Comparison of ENCODE assay signal across 8 mouse cellular contexts in genomic region chr2:35200898-35201668, GRCm38 (mm10). TPM values are rescaled to one million over a fixed set of nuclear protein-coding genes. Genes with fewer than 3 reads are reported as not detected.
DNase-seq lines count a peak whose midpoint lies in the region; ATAC-seq and TF ChIP-seq lines count a peak whose summit lies in the region.

TSS of gene Rab14 (minus strand) at chr2:35201120.

- peak within 1 kb of the TSS; percentile 99 for H3K4me3 ChIP-seq in bone marrow, adult 2 months (replicated peaks; ENCODE audit: control insufficient read depth, low read depth, low read length)
- peak within 1 kb of the TSS; percentile 81 for H3K4me3 ChIP-seq in embryonic facial prominence, embryonic 15.5 days (replicated peaks)
- H3K4me3 ChIP-seq in limb, embryonic 14.5 days (replicated peaks; ENCODE audit: low read length), result peak within 1 kb of the TSS; percentile 98
- H3K4me3 ChIP-seq in midbrain, postnatal 0 days (ENCODE audit: low read depth, low read length), result peak within 1 kb of the TSS; percentile 100

- H3K4me1 ChIP-seq in bone marrow, adult 2 months (ENCODE audit: control insufficient read depth, insufficient read depth, low read length), result no peaks in the 10 kb centered on the region; the same call in 1 of the 2 replicates
- peaks cover 2% of the 10 kb centered on the region; the same call in 1 of the 2 replicates for H3K4me1 ChIP-seq in embryonic facial prominence, embryonic 15.5 days
- peaks cover 10% of the 10 kb centered on the region; the same call in 1 of the 2 replicates for H3K4me1 ChIP-seq in limb, embryonic 14.5 days (ENCODE audit: control insufficient read depth, insufficient read depth, low read length)
- H3K4me1 ChIP-seq in midbrain, postnatal 0 days (ENCODE audit: insufficient read depth, low read length), result peaks cover 2% of the 10 kb centered on the region; the same call in 1 of the 2 replicates

- peak; percentile 48; the same call in 1 of the 2 replicates for TF ChIP-seq POLR2A in bone marrow, adult 2 months (IDR thresholded peaks at IDR 0.05; ENCODE audit: borderline replicate concordance, control insufficient read depth, low read depth, low read length)
- TF ChIP-seq POLR2A in limb, embryonic 14.5 days (IDR thresholded peaks at IDR 0.05; ENCODE audit: borderline replicate concordance, extremely low read depth, insufficient read depth, insufficient read length), result no peak

- WGBS in bone marrow, adult 2 months, result under 1% methylated on average over 47 of the region's 47 CpGs
- WGBS in embryonic facial prominence, embryonic 15.5 days, result under 1% methylated on average over 47 of the region's 47 CpGs
- 0% methylated on average over 32 of the region's 47 CpGs for WGBS in limb, embryonic 14.5 days
- WGBS in midbrain, postnatal 0 days, result under 1% methylated on average over 39 of the region's 47 CpGs

- peak; percentile 98 for ATAC-seq in embryonic facial prominence, embryonic 15.5 days (ENCODE audit: insufficient number of reproducible peaks, low FRiP score, low TSS enrichment, low read depth)
- peak; percentile 97 for ATAC-seq in limb, embryonic 14.5 days (ENCODE audit: low FRiP score, low read depth)
- peak; percentile 98 for ATAC-seq in midbrain, postnatal 0 days (ENCODE audit: low FRiP score)

- H3K27me3 ChIP-seq in embryonic facial prominence, embryonic 15.5 days, result no peaks in the 10 kb centered on the region
- H3K27me3 ChIP-seq in limb, embryonic 14.5 days (ENCODE audit: control insufficient read depth, insufficient read depth, low read length), result no peaks in the 10 kb centered on the region
- H3K27me3 ChIP-seq in midbrain, postnatal 0 days (ENCODE audit: insufficient read depth, low read length), result no peaks in the 10 kb centered on the region

- peak within 1 kb of the TSS; percentile 92 for H3K9ac ChIP-seq in embryonic facial prominence, embryonic 15.5 days
- peak within 1 kb of the TSS; percentile 99 for H3K9ac ChIP-seq in limb, embryonic 14.5 days (ENCODE audit: low read depth, low read length, severe bottlenecking)
- H3K9ac ChIP-seq in midbrain, postnatal 0 days (replicated peaks; ENCODE audit: low read length, poor library complexity, severe bottlenecking), result peak within 1 kb of the TSS; percentile 100

- DNase-seq in 416B (ENCODE audit: low read depth), result peak; percentile 99
- DNase-seq in heart, adult 8-10 months (ENCODE audit: low spot score), result peak; percentile 99
- peak; percentile 99 for DNase-seq in kidney, adult 9 months
- peak; percentile 99 for DNase-seq in limb, embryonic 14.5 days (ENCODE audit: low spot score)
- DNase-seq in midbrain, postnatal 0 days (ENCODE audit: low spot score), result peak; percentile 99
- peak; percentile 100 for DNase-seq in spleen, postnatal 14 days (ENCODE audit: low spot score in 2 of 2)

- H3K27ac ChIP-seq in bone marrow, adult 2 months (ENCODE audit: control insufficient read depth, insufficient read depth, low read depth, low read length, poor library complexity), result peak within 1 kb of the TSS; percentile 99
- H3K27ac ChIP-seq in embryonic facial prominence, embryonic 15.5 days (replicated peaks), result peak within 1 kb of the TSS; percentile 98
- peak within 1 kb of the TSS; percentile 98 for H3K27ac ChIP-seq in limb, embryonic 14.5 days (replicated peaks; ENCODE audit: low read depth, low read length)
- peak within 1 kb of the TSS; percentile 98 for H3K27ac ChIP-seq in midbrain, postnatal 0 days (ENCODE audit: low read depth, low read length)

- peak within 1 kb of the TSS; percentile 77 for H3K4me2 ChIP-seq in embryonic facial prominence, embryonic 15.5 days (replicated peaks)
- H3K4me2 ChIP-seq in limb, embryonic 14.5 days (replicated peaks; ENCODE audit: low read depth, low read length, severe bottlenecking), result peak within 1 kb of the TSS; percentile 71
- H3K4me2 ChIP-seq in midbrain, postnatal 0 days (ENCODE audit: low read depth, low read length, poor library complexity, severe bottlenecking), result peak within 1 kb of the TSS; percentile 78

- TF ChIP-seq CTCF in bone marrow, adult 2 months (IDR thresholded peaks at IDR 0.05; ENCODE audit: control insufficient read depth, insufficient read depth, low read length), result no peak
- TF ChIP-seq CTCF in midbrain, postnatal 0 days (IDR thresholded peaks at IDR 0.05), result peak; percentile 42

- H3K9me3 ChIP-seq in embryonic facial prominence, embryonic 15.5 days (replicated peaks), result no peaks in the 10 kb centered on the region
- H3K9me3 ChIP-seq in limb, embryonic 14.5 days (ENCODE audit: control insufficient read depth, low read length), result no peaks in the 10 kb centered on the region
- no peaks in the 10 kb centered on the region for H3K9me3 ChIP-seq in midbrain, postnatal 0 days (ENCODE audit: low read length)

- H3K36me3 ChIP-seq in embryonic facial prominence, embryonic 15.5 days, result no peaks in the 10 kb centered on the region
- peaks cover 14% of the 10 kb centered on the region; the same call in 1 of the 2 replicates for H3K36me3 ChIP-seq in limb, embryonic 14.5 days (ENCODE audit: control insufficient read depth, insufficient read depth, low read length)
- no peaks in the 10 kb centered on the region for H3K36me3 ChIP-seq in midbrain, postnatal 0 days (ENCODE audit: insufficient read depth, low read length)

RNA-seq across cellular contexts. Expression of gene Rab14, which starts in this region (rescaled TPM):
- polyA plus RNA-seq in bone marrow, adult 2 months (2011; ENCODE audit: insufficient read depth, insufficient read length, low replicate concordance, missing spikeins), result 40.2 and 77.1 TPM in 2 replicates
- polyA plus RNA-seq in embryonic facial prominence, embryonic 15.5 days (2015; fragmentation: Nextera tagmentation; extraction: Ambion mirVana), result 337 and 352 TPM in 2 replicates
- 100 to 1,000 TPM; 120 to 139 (median 132) TPM for total RNA-seq in heart, adult 8-10 months (2022)
- 127 and 130 TPM in 2 replicates for polyA plus RNA-seq in limb, embryonic 14.5 days (2012; rRNA removed)
- 276 and 298 TPM in 2 replicates for polyA plus RNA-seq in limb, embryonic 14.5 days (2014; fragmentation: Nextera tagmentation; extraction: Ambion mirVana)
- 65.3 and 122 TPM in 2 replicates for total RNA-seq in midbrain, postnatal 0 days (2014; rRNA removed)
- polyA plus RNA-seq in midbrain, postnatal 0 days (2015; fragmentation: Nextera tagmentation; extraction: Ambion mirVana), result 458 and 504 TPM in 2 replicates

Comparison
In these comparisons a context has a peak if more than half of its experiments do, and no peak if none do; other contexts are left out.
1. Peak in every context shown above with its lines: DNase-seq, ATAC-seq, H3K4me3 ChIP-seq and H3K27ac ChIP-seq.